Mouse (Mus musculus): ENCODE results near the gene Tbce. TPM values are rescaled to one million over a fixed set of nuclear protein-coding genes. Genes with fewer than 3 reads are reported as not detected.

Gene Tbce
- polyA plus RNA-seq, 1 experiment = 13.9 TPM

GRCm38 (mm10) chr13:13969796-13970195 lies 69.6 kb downstream of the Tbce start:
- TF ChIP-seq CTCF (IDR thresholded peaks at IDR 0.05; ENCODE audit: extremely low read depth, insufficient read depth, insufficient read length, insufficient replicate concordance) (no peak), POLR2A (IDR thresholded peaks at IDR 0.05; ENCODE audit: low read depth, low read length) (no peak)
- Histone ChIP-seq H3K27ac (ENCODE audit: insufficient read depth, low read length) (no peak overlapping the region), H3K27me3 (ENCODE audit: control insufficient read depth, insufficient read depth, low read length) (no peaks in the 10 kb centered on the region), H3K4me1 (ENCODE audit: control insufficient read depth, insufficient read depth, insufficient read length) (no peaks in the 10 kb centered on the region), H3K36me3 (ENCODE audit: control insufficient read depth, insufficient read depth, low read length) (peaks cover 1% of the 10 kb centered on the region; the same call in 1 of the 2 replicates), H3K4me3 (ENCODE audit: extremely low read depth, insufficient read depth, insufficient read length) (no peak overlapping the region)
- 74% methylated on average over 1 of the region's 1 CpGs for WGBS
- DNase-seq (ENCODE audit: low read depth in 1 of 2, low spot score in 2 of 2) = no peak

- H3K4me3 ChIP-seq (ENCODE audit: extremely low read depth, insufficient read depth, insufficient read length) = no peak overlapping the region
- TF ChIP-seq CTCF (IDR thresholded peaks at IDR 0.05; ENCODE audit: extremely low read depth, insufficient read depth, insufficient read length, insufficient replicate concordance) (no peak), POLR2A (IDR thresholded peaks at IDR 0.05; ENCODE audit: low read depth, low read length) (no peak)
- peaks cover 1% of the 10 kb centered on the region; the same call in 1 of the 2 replicates for H3K36me3 ChIP-seq (ENCODE audit: control insufficient read depth, insufficient read depth, low read length)
- no peak for DNase-seq (ENCODE audit: low read depth in 1 of 2, low spot score in 2 of 2)
- H3K27me3 ChIP-seq (ENCODE audit: control insufficient read depth, insufficient read depth, low read length) = no peaks in the 10 kb centered on the region
- no peak overlapping the region for H3K27ac ChIP-seq (ENCODE audit: insufficient read depth, low read length)
- WGBS = 76% methylated on average over 4 of the region's 4 CpGs
- no peaks in the 10 kb centered on the region for H3K4me1 ChIP-seq (ENCODE audit: control insufficient read depth, insufficient read depth, insufficient read length)
Measured at GRCm38 (mm10) chr13:13968629-13969111, 70.8 kb downstream of the Tbce start.

GRCm38 (mm10) chr13:13966172-13966571 lies 73.3 kb downstream of the Tbce start:
- TF ChIP-seq CTCF (IDR thresholded peaks at IDR 0.05; ENCODE audit: extremely low read depth, insufficient read depth, insufficient read length, insufficient replicate concordance) (no peak), POLR2A (IDR thresholded peaks at IDR 0.05; ENCODE audit: low read depth, low read length) (no peak)

GRCm38 (mm10) chr13:13965388-13965964 lies 74.0 kb downstream of the Tbce start:
- no peak for TF ChIP-seq POLR2A (IDR thresholded peaks at IDR 0.05; ENCODE audit: low read depth, low read length)
- no peak for TF ChIP-seq CTCF (IDR thresholded peaks at IDR 0.05; ENCODE audit: extremely low read depth, insufficient read depth, insufficient read length, insufficient replicate concordance)
- no peak overlapping the region for H3K4me3 ChIP-seq (ENCODE audit: extremely low read depth, insufficient read depth, insufficient read length)
- peaks cover 1% of the 10 kb centered on the region; the same call in 1 of the 2 replicates for H3K36me3 ChIP-seq (ENCODE audit: control insufficient read depth, insufficient read depth, low read length)
- no peak for DNase-seq (ENCODE audit: low read depth in 1 of 2, low spot score in 2 of 2)
- H3K27me3 ChIP-seq (ENCODE audit: control insufficient read depth, insufficient read depth, low read length) = no peaks in the 10 kb centered on the region
- no peak overlapping the region for H3K27ac ChIP-seq (ENCODE audit: insufficient read depth, low read length)
- no peaks in the 10 kb centered on the region for H3K4me1 ChIP-seq (ENCODE audit: control insufficient read depth, insufficient read depth, insufficient read length)
- 92% methylated on average over 19 of the region's 19 CpGs for WGBS

More at GRCm38 (mm10) chr13:13966172-13966571, 73.3 kb downstream of the Tbce start:
- WGBS = 35% methylated on average over 4 of the region's 4 CpGs
- H3K4me3 ChIP-seq (ENCODE audit: extremely low read depth, insufficient read depth, insufficient read length) = no peak overlapping the region
- H3K27ac ChIP-seq (ENCODE audit: insufficient read depth, low read length) = no peak overlapping the region
- H3K4me1 ChIP-seq (ENCODE audit: control insufficient read depth, insufficient read depth, insufficient read length) = no peaks in the 10 kb centered on the region
- no peaks in the 10 kb centered on the region for H3K27me3 ChIP-seq (ENCODE audit: control insufficient read depth, insufficient read depth, low read length)
- DNase-seq (ENCODE audit: low read depth in 1 of 2, low spot score in 2 of 2) = no peak
- peaks cover 1% of the 10 kb centered on the region; the same call in 1 of the 2 replicates for H3K36me3 ChIP-seq (ENCODE audit: control insufficient read depth, insufficient read depth, low read length)

- DNase-seq (ENCODE audit: low read depth in 1 of 2, low spot score in 2 of 2) = no peak
- Histone ChIP-seq H3K36me3 (ENCODE audit: control insufficient read depth, insufficient read depth, low read length) (no peaks in the 10 kb centered on the region), H3K4me1 (ENCODE audit: control insufficient read depth, insufficient read depth, insufficient read length) (no peaks in the 10 kb centered on the region), H3K27me3 (ENCODE audit: control insufficient read depth, insufficient read depth, low read length) (no peaks in the 10 kb centered on the region), H3K4me3 (ENCODE audit: extremely low read depth, insufficient read depth, insufficient read length) (no peak overlapping the region), H3K27ac (ENCODE audit: insufficient read depth, low read length) (no peak overlapping the region)
- WGBS = 87% methylated on average over 4 of the region's 4 CpGs
- TF ChIP-seq CTCF (IDR thresholded peaks at IDR 0.05; ENCODE audit: extremely low read depth, insufficient read depth, insufficient read length, insufficient replicate concordance) (no peak), POLR2A (IDR thresholded peaks at IDR 0.05; ENCODE audit: low read depth, low read length) (no peak)
Measured at GRCm38 (mm10) chr13:13961046-13961445, 78.4 kb downstream of the Tbce start.

GRCm38 (mm10) chr13:13960211-13960610 lies 79.2 kb downstream of the Tbce start:
- H3K4me3 ChIP-seq (ENCODE audit: extremely low read depth, insufficient read depth, insufficient read length) = no peak overlapping the region
- 99% methylated on average over 4 of the region's 4 CpGs for WGBS
- no peak for TF ChIP-seq POLR2A (IDR thresholded peaks at IDR 0.05; ENCODE audit: low read depth, low read length)
- TF ChIP-seq CTCF (IDR thresholded peaks at IDR 0.05; ENCODE audit: extremely low read depth, insufficient read depth, insufficient read length, insufficient replicate concordance) = no peak
- no peak for DNase-seq (ENCODE audit: low read depth in 1 of 2, low spot score in 2 of 2)
- no peaks in the 10 kb centered on the region for H3K36me3 ChIP-seq (ENCODE audit: control insufficient read depth, insufficient read depth, low read length)
- no peaks in the 10 kb centered on the region for H3K4me1 ChIP-seq (ENCODE audit: control insufficient read depth, insufficient read depth, insufficient read length)
- no peaks in the 10 kb centered on the region for H3K27me3 ChIP-seq (ENCODE audit: control insufficient read depth, insufficient read depth, low read length)
- no peak overlapping the region for H3K27ac ChIP-seq (ENCODE audit: insufficient read depth, low read length)

GRCm38 (mm10) chr13:13956686-13957085 lies 82.8 kb downstream of the Tbce start:
- TF ChIP-seq CTCF (IDR thresholded peaks at IDR 0.05; ENCODE audit: extremely low read depth, insufficient read depth, insufficient read length, insufficient replicate concordance) = no peak
- TF ChIP-seq POLR2A (IDR thresholded peaks at IDR 0.05; ENCODE audit: low read depth, low read length) = no peak
- H3K27me3 ChIP-seq (ENCODE audit: control insufficient read depth, insufficient read depth, low read length) = no peaks in the 10 kb centered on the region
- H3K4me3 ChIP-seq (ENCODE audit: extremely low read depth, insufficient read depth, insufficient read length) = no peak overlapping the region
- DNase-seq (ENCODE audit: low read depth in 1 of 2, low spot score in 2 of 2) = no peak
- H3K27ac ChIP-seq (ENCODE audit: insufficient read depth, low read length) = no peak overlapping the region
- H3K4me1 ChIP-seq (ENCODE audit: control insufficient read depth, insufficient read depth, insufficient read length) = no peaks in the 10 kb centered on the region
- 86% methylated on average over 4 of the region's 4 CpGs for WGBS
- H3K36me3 ChIP-seq (ENCODE audit: control insufficient read depth, insufficient read depth, low read length) = no peaks in the 10 kb centered on the region

Measured in spleen, adult 2 months (tissue).